Mouse (Mus musculus): ENCODE measurements around the gene Dok7. TPM values are rescaled to one million over a fixed set of nuclear protein-coding genes. Genes with fewer than 3 reads are reported as not detected.

Gene Dok7
- polyA plus RNA-seq, 1 experiment, result 2.0 TPM

DNA sequence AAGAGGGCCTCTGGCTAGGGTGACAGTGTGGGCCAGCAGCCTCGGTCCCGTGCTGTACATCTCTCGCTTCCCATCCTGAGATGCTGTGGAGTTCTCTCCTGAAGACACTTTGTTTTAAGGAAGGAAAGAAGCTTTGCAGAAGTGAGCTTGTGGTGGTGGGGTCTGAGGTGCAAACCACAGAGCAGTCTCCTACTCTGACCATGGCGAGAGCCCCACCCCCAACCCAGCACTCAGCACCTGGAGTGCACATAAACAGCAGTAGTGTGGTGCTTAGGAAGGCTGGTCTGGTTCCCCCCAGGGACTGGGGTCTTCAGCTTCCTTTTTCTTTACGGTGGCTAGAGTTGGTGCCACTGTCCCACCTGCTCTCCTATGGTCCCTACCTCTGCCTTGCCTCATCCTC lies 21.4 kb upstream of the Dok7 start:
- Histone ChIP-seq H3K4me3 (ENCODE audit: control insufficient read depth, insufficient read depth, low read length) (no peak overlapping the region), H3K27me3 (ENCODE audit: control insufficient read depth, insufficient read depth, low read length) (no peaks in the 10 kb centered on the region), H3K27ac (ENCODE audit: control insufficient read depth, insufficient read depth, low read length) (no peak overlapping the region), H3K36me3 (ENCODE audit: control insufficient read depth, insufficient read depth, low read length) (no peaks in the 10 kb centered on the region), H3K4me1 (replicated peaks; ENCODE audit: control insufficient read depth, insufficient read depth, low read length) (peaks cover 6% of the 10 kb centered on the region; the same call in 1 of the 2 replicates)
- TF ChIP-seq CTCF (IDR thresholded peaks at IDR 0.05; ENCODE audit: borderline replicate concordance, control insufficient read depth, extremely low read depth, insufficient read depth, low read length, poor library complexity), result no peak
- TF ChIP-seq POLR2A (IDR thresholded peaks at IDR 0.05; ENCODE audit: control insufficient read depth, extremely low read depth, insufficient read depth, low read length, poor library complexity), result no peak
- WGBS, result 35% methylated on average over 5 of the region's 5 CpGs
- DNase-seq, result no peak

DNA sequence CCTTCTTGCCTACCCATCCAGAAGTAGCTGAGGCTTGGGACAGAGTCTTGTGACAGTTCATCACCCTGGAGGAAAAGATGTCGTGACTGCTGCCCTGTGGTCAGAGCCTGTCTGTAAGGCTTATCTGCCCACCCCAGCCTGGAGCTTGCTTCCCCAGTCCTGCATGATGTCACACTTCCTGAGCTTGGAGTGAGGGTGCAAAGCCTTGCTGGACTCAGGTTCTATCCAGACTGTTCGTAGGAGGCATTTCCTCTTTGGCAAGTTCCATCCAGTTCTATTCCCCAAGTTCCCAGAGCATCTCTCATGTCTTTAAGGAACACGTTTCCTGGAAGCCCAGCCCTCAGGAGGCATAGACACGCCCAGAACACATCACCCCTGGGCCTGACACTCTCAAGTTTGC lies 20.8 kb upstream of the Dok7 start:
- Histone ChIP-seq H3K27me3 (ENCODE audit: control insufficient read depth, insufficient read depth, low read length) (no peaks in the 10 kb centered on the region), H3K4me3 (ENCODE audit: control insufficient read depth, insufficient read depth, low read length) (no peak overlapping the region), H3K36me3 (ENCODE audit: control insufficient read depth, insufficient read depth, low read length) (no peaks in the 10 kb centered on the region), H3K27ac (ENCODE audit: control insufficient read depth, insufficient read depth, low read length) (no peak overlapping the region), H3K4me1 (replicated peaks; ENCODE audit: control insufficient read depth, insufficient read depth, low read length) (peaks cover 6% of the 10 kb centered on the region; the same call in 1 of the 2 replicates)
- TF ChIP-seq CTCF (IDR thresholded peaks at IDR 0.05; ENCODE audit: borderline replicate concordance, control insufficient read depth, extremely low read depth, insufficient read depth, low read length, poor library complexity), result no peak
- DNase-seq, result no peak
- 67% methylated on average over 4 of the region's 4 CpGs for WGBS

DNA sequence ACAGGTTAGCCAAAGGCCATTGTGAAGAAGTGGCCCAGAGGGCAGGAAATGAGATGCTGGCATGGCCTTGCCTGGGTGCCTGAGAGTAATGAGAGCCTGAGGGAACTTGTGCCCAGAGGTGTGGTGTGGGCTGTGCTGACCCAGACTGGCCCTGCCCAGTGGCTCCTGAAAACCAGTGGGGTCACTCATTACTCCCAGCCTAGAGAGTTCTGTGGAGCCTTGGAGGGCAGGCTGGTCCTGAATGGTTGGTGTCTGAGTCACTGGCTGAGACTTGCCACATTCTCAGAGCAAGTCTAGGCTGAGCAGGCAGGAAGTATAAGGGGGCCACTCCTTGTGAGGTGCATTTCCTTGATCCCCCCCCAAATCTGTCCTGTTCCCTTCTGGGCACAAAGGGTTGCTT lies 19.1 kb upstream of the Dok7 start:
- H3K4me3 ChIP-seq (ENCODE audit: control insufficient read depth, insufficient read depth, low read length), result no peak overlapping the region

GRCm38 (mm10) chr5:35041268-35041829 lies 15.2 kb upstream of the Dok7 start, which contains the start of gene Hgfac:
Gene Hgfac, plus strand, starts transcription at chr5:35041509.
- no peak for TF ChIP-seq CTCF (IDR thresholded peaks at IDR 0.05; ENCODE audit: borderline replicate concordance, control insufficient read depth, extremely low read depth, insufficient read depth, low read length, poor library complexity)
- TF ChIP-seq POLR2A (IDR thresholded peaks at IDR 0.05; ENCODE audit: control insufficient read depth, extremely low read depth, insufficient read depth, low read length, poor library complexity), result no peak
- 34% methylated on average over 6 of the region's 6 CpGs for WGBS
- H3K27me3 ChIP-seq (ENCODE audit: control insufficient read depth, insufficient read depth, low read length), result no peaks in the 10 kb centered on the region
- H3K27ac ChIP-seq (ENCODE audit: control insufficient read depth, insufficient read depth, low read length), result no peak within 1 kb of the TSS
- H3K4me1 ChIP-seq (replicated peaks; ENCODE audit: control insufficient read depth, insufficient read depth, low read length), result peaks cover 20% of the 10 kb centered on the region
- H3K36me3 ChIP-seq (ENCODE audit: control insufficient read depth, insufficient read depth, low read length), result no peaks in the 10 kb centered on the region
- H3K4me3 ChIP-seq (ENCODE audit: control insufficient read depth, insufficient read depth, low read length), result no peak within 1 kb of the TSS
- no peak for DNase-seq

More for the DNA sequence above, 19.1 kb upstream of the Dok7 start:
- Histone ChIP-seq H3K4me1 (replicated peaks; ENCODE audit: control insufficient read depth, insufficient read depth, low read length) (peaks cover 14% of the 10 kb centered on the region), H3K27me3 (ENCODE audit: control insufficient read depth, insufficient read depth, low read length) (no peaks in the 10 kb centered on the region), H3K27ac (ENCODE audit: control insufficient read depth, insufficient read depth, low read length) (no peak overlapping the region), H3K36me3 (ENCODE audit: control insufficient read depth, insufficient read depth, low read length) (no peaks in the 10 kb centered on the region)
- TF ChIP-seq POLR2A (IDR thresholded peaks at IDR 0.05; ENCODE audit: control insufficient read depth, extremely low read depth, insufficient read depth, low read length, poor library complexity) (no peak), CTCF (IDR thresholded peaks at IDR 0.05; ENCODE audit: borderline replicate concordance, control insufficient read depth, extremely low read depth, insufficient read depth, low read length, poor library complexity) (no peak)
- DNase-seq, result no peak

- Histone ChIP-seq H3K4me1 (replicated peaks; ENCODE audit: control insufficient read depth, insufficient read depth, low read length) (peaks cover 17% of the 10 kb centered on the region), H3K4me3 (ENCODE audit: control insufficient read depth, insufficient read depth, low read length) (peak overlapping the region; percentile 12; the same call in 1 of the 2 replicates), H3K36me3 (ENCODE audit: control insufficient read depth, insufficient read depth, low read length) (no peaks in the 10 kb centered on the region), H3K27ac (ENCODE audit: control insufficient read depth, insufficient read depth, low read length) (no peak overlapping the region), H3K27me3 (ENCODE audit: control insufficient read depth, insufficient read depth, low read length) (no peaks in the 10 kb centered on the region)
- peak; percentile 59 for DNase-seq
- WGBS, result 7% methylated on average over 10 of the region's 10 CpGs
- no peak for TF ChIP-seq CTCF (IDR thresholded peaks at IDR 0.05; ENCODE audit: borderline replicate concordance, control insufficient read depth, extremely low read depth, insufficient read depth, low read length, poor library complexity)
- no peak for TF ChIP-seq POLR2A (IDR thresholded peaks at IDR 0.05; ENCODE audit: control insufficient read depth, extremely low read depth, insufficient read depth, low read length, poor library complexity)
Observed at GRCm38 (mm10) chr5:35042431-35043109, 14.0 kb upstream of the Dok7 start.

GRCm38 (mm10) chr5:35043110-35043451 lies 13.5 kb upstream of the Dok7 start:
- TF ChIP-seq CTCF (IDR thresholded peaks at IDR 0.05; ENCODE audit: borderline replicate concordance, control insufficient read depth, extremely low read depth, insufficient read depth, low read length, poor library complexity) (0 out of 2 replicates have a peak, but pooled peaks have one; percentile 10), POLR2A (IDR thresholded peaks at IDR 0.05; ENCODE audit: control insufficient read depth, extremely low read depth, insufficient read depth, low read length, poor library complexity) (no peak)
- no peak overlapping the region for H3K4me3 ChIP-seq (ENCODE audit: control insufficient read depth, insufficient read depth, low read length)
- H3K27ac ChIP-seq (ENCODE audit: control insufficient read depth, insufficient read depth, low read length), result no peak overlapping the region
- H3K4me1 ChIP-seq (replicated peaks; ENCODE audit: control insufficient read depth, insufficient read depth, low read length), result peaks cover 13% of the 10 kb centered on the region
- no peaks in the 10 kb centered on the region for H3K36me3 ChIP-seq (ENCODE audit: control insufficient read depth, insufficient read depth, low read length)
- no peaks in the 10 kb centered on the region for H3K27me3 ChIP-seq (ENCODE audit: control insufficient read depth, insufficient read depth, low read length)
- DNase-seq, result peak; percentile 78
- 0% methylated on average over 1 of the region's 1 CpGs for WGBS

Data from thymus, adult 2 months (tissue).